Mouse (Mus musculus): ENCODE data around the gene Dap. TPM values are rescaled to one million over a fixed set of nuclear protein-coding genes. Genes with fewer than 3 reads are reported as not detected.

The Dap gene
- polyA plus RNA-seq, 1 experiment from 2014 or later = 51.6 TPM

DNA sequence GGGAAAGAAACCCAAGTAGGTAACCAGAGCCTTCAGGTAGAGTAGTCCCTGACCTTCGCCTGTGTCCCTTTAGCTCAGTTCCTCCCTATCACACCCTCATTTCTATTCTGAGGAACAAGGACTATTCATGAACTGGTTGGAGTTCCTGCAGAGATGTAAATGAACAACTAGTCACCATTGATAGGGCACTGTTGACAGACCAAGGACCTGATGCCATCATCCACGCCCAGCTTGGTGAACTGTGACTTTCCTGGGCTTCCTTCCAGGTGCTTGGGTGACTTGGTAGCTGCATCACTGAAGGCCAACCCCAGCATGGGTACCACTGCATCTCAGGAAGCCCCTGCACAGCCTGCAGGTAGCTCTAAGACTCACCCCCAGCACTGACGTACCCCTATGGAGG is 58.2 kb downstream of the Dap start:
- 72% methylated on average over 3 of the region's 3 CpGs for WGBS
- Histone ChIP-seq H3K27me3 (replicated peaks) (no peaks in the 10 kb centered on the region), H3K4me3 (no peak overlapping the region), H3K27ac (ENCODE audit: poor library complexity, severe bottlenecking) (no peak overlapping the region), H3K4me2 (no peak overlapping the region), H3K9me3 (replicated peaks) (no peaks in the 10 kb centered on the region), H3K9ac (no peak overlapping the region), H3K36me3 (no peaks in the 10 kb centered on the region), H3K4me1 (replicated peaks) (peaks cover 9% of the 10 kb centered on the region)
- no peak for ATAC-seq (ENCODE audit: insufficient number of reproducible peaks, low FRiP score)

GRCm38 (mm10) chr15:31284142-31284541 is 60.0 kb downstream of the Dap start:
- H3K27ac ChIP-seq (ENCODE audit: poor library complexity, severe bottlenecking) = no peak overlapping the region
- H3K36me3 ChIP-seq = no peaks in the 10 kb centered on the region
- no peaks in the 10 kb centered on the region for H3K9me3 ChIP-seq (replicated peaks)
- WGBS = 53% methylated on average over 5 of the region's 5 CpGs
- H3K27me3 ChIP-seq (replicated peaks) = no peaks in the 10 kb centered on the region
- peaks cover 9% of the 10 kb centered on the region for H3K4me1 ChIP-seq (replicated peaks)
- H3K4me3 ChIP-seq = no peak overlapping the region
- no peak overlapping the region for H3K9ac ChIP-seq
- ATAC-seq (ENCODE audit: insufficient number of reproducible peaks, low FRiP score) = no peak
- no peak overlapping the region for H3K4me2 ChIP-seq

DNA sequence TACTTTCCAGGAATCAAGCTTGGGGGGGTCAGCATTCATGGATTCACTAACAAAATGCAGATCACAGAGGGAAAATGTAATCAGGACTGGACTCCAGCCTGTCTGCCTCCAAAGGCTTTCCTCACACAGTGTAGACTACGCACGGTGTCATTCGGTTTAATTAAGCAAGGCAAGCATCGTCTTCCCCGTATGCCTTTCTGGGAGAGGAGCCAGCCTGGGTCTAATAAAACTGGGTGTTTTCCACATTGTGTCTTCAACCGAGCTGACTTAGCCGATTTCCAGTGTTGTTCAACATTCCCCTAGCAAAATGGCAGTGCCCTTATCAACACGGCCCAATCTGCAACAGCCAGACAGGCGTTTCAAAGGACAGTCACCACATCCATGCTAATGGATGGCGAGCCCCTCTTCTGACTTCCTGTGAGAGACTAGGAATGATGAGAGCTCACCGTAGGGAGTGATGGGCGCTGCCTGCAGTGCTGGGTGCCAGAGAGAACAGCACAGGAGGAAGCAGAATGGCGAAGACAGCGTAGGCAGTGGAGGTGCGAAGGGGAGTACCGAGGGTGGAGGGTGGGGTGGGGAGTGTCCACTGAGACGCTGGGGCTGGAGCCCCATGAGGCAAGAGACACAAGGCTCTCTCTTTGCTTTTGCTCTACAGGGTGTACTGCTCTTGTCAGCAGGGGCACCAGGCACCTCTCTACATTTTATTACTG is 61.0 kb downstream of the Dap start:
- Histone ChIP-seq H3K9ac (no peak overlapping the region), H3K4me1 (replicated peaks) (peaks cover 9% of the 10 kb centered on the region), H3K4me2 (no peak overlapping the region), H3K27ac (ENCODE audit: poor library complexity, severe bottlenecking) (no peak overlapping the region), H3K36me3 (no peaks in the 10 kb centered on the region), H3K27me3 (replicated peaks) (no peaks in the 10 kb centered on the region), H3K4me3 (no peak overlapping the region), H3K9me3 (replicated peaks) (no peaks in the 10 kb centered on the region)
- no peak for ATAC-seq (ENCODE audit: insufficient number of reproducible peaks, low FRiP score)
- WGBS = 67% methylated on average over 17 of the region's 17 CpGs

GRCm38 (mm10) chr15:31285695-31286094 is 61.6 kb downstream of the Dap start:
- H3K4me2 ChIP-seq = no peak overlapping the region
- no peak overlapping the region for H3K4me3 ChIP-seq
- no peaks in the 10 kb centered on the region for H3K36me3 ChIP-seq
- H3K27me3 ChIP-seq (replicated peaks) = no peaks in the 10 kb centered on the region
- H3K27ac ChIP-seq (ENCODE audit: poor library complexity, severe bottlenecking) = no peak overlapping the region
- no peak overlapping the region for H3K9ac ChIP-seq
- WGBS = 83% methylated on average over 3 of the region's 3 CpGs
- H3K4me1 ChIP-seq (replicated peaks) = peaks cover 8% of the 10 kb centered on the region
- ATAC-seq (ENCODE audit: insufficient number of reproducible peaks, low FRiP score) = no peak
- H3K9me3 ChIP-seq (replicated peaks) = no peaks in the 10 kb centered on the region

DNA sequence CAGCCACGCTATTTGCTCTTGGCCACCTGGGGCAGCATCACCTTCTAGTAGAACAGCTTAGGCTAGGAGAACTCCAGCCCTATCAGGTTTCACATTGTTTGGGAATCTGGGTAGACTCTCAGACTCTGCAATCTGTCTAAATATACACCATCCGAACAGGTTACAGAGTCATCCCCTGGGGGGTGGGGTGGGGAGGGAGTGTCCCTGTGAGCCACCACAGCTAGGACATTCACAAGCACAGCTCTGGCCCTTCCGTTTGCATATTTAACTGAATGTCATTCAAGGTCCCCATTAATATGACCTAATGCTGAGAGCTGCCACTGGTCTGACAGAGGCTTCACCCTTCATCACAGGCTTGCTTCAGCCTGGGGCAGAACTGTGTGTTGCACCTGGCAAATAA is 68.5 kb downstream of the Dap start:
- Histone ChIP-seq H3K4me1 (replicated peaks) (peaks cover 20% of the 10 kb centered on the region), H3K27me3 (replicated peaks) (peaks cover 32% of the 10 kb centered on the region), H3K27ac (ENCODE audit: poor library complexity, severe bottlenecking) (no peak overlapping the region), H3K36me3 (no peaks in the 10 kb centered on the region), H3K4me2 (no peak overlapping the region), H3K9me3 (replicated peaks) (no peaks in the 10 kb centered on the region), H3K4me3 (no peak overlapping the region), H3K9ac (no peak overlapping the region)
- ATAC-seq (ENCODE audit: insufficient number of reproducible peaks, low FRiP score) = peak; percentile 50
- 24% methylated on average over 3 of the region's 3 CpGs for WGBS

- H3K4me2 ChIP-seq = no peak overlapping the region
- no peaks in the 10 kb centered on the region for H3K36me3 ChIP-seq
- H3K27me3 ChIP-seq (replicated peaks) = peaks cover 42% of the 10 kb centered on the region
- no peak overlapping the region for H3K9ac ChIP-seq
- no peak overlapping the region for H3K27ac ChIP-seq (ENCODE audit: poor library complexity, severe bottlenecking)
- ATAC-seq (ENCODE audit: insufficient number of reproducible peaks, low FRiP score) = no peak
- peaks cover 26% of the 10 kb centered on the region for H3K4me1 ChIP-seq (replicated peaks)
- no peak overlapping the region for H3K4me3 ChIP-seq
- H3K9me3 ChIP-seq (replicated peaks) = no peaks in the 10 kb centered on the region
- WGBS = 27% methylated on average over 2 of the region's 2 CpGs
These were observed 70.2 kb downstream of the Dap start for GRCm38 (mm10) chr15:31294311-31294710.

GRCm38 (mm10) chr15:31296882-31297776 is 73.0 kb downstream of the Dap start:
- WGBS = 13% methylated on average over 40 of the region's 40 CpGs
- no peak overlapping the region for H3K27ac ChIP-seq (ENCODE audit: poor library complexity, severe bottlenecking)
- peak overlapping the region; percentile 70 for H3K4me2 ChIP-seq
- H3K27me3 ChIP-seq (replicated peaks) = peaks cover 42% of the 10 kb centered on the region
- peaks cover 30% of the 10 kb centered on the region for H3K4me1 ChIP-seq (replicated peaks)
- peak overlapping the region; percentile 53 for H3K9ac ChIP-seq
- H3K4me3 ChIP-seq = peak overlapping the region; percentile 37
- H3K9me3 ChIP-seq (replicated peaks) = no peaks in the 10 kb centered on the region
- ATAC-seq (ENCODE audit: insufficient number of reproducible peaks, low FRiP score) = no peak; the same call in 1 of the 2 replicates
- no peaks in the 10 kb centered on the region for H3K36me3 ChIP-seq

- 24% methylated on average over 13 of the region's 13 CpGs for WGBS
- H3K9ac ChIP-seq = 0 out of 2 replicates have a peak overlapping the region, but pooled peaks have one; percentile 53
- no peak overlapping the region for H3K27ac ChIP-seq (ENCODE audit: poor library complexity, severe bottlenecking)
- peak overlapping the region; percentile 70 for H3K4me2 ChIP-seq
- peaks cover 42% of the 10 kb centered on the region for H3K27me3 ChIP-seq (replicated peaks)
- no peaks in the 10 kb centered on the region for H3K9me3 ChIP-seq (replicated peaks)
- no peaks in the 10 kb centered on the region for H3K36me3 ChIP-seq
- H3K4me3 ChIP-seq = peak overlapping the region; percentile 37
- peaks cover 31% of the 10 kb centered on the region for H3K4me1 ChIP-seq (replicated peaks)
- no peak for ATAC-seq (ENCODE audit: insufficient number of reproducible peaks, low FRiP score)
These were observed 73.6 kb downstream of the Dap start for GRCm38 (mm10) chr15:31297777-31298137.

DNA sequence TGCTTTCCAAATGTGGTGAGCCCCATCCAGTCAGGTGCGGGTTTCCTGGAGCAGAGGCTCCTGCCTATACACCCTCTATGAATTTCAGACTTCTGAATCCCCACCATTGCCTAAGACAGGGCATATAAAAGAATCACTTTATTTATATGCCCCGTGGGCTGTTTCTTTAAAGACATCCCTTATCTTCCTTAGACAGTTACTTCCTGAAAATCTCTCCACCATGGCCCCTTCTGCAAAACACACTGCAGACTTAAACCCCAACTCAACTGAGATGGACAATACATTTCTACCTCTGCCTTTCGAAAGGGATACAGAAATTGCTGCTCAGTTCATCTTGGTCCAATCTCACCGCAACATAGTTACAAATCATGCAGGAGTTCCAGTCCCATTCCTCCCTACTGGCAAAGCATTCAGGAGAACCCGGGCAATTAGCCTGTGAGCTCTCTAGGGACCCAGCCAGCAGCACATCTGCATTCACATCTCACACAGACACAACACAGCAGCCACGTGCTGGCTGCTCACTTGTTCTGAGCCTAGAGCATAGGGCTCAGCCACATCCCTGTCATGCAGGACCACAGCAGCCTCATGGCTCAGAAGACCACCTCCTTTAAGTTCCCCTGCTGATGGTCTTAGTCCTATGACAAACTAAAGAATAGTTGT is 75.3 kb downstream of the Dap start:
- no peak for ATAC-seq (ENCODE audit: insufficient number of reproducible peaks, low FRiP score)
- Histone ChIP-seq H3K4me2 (no peak overlapping the region), H3K27me3 (replicated peaks) (peaks cover 40% of the 10 kb centered on the region), H3K27ac (ENCODE audit: poor library complexity, severe bottlenecking) (no peak overlapping the region), H3K9ac (no peak overlapping the region), H3K4me3 (no peak overlapping the region), H3K36me3 (no peaks in the 10 kb centered on the region), H3K4me1 (replicated peaks) (peaks cover 28% of the 10 kb centered on the region), H3K9me3 (replicated peaks) (no peaks in the 10 kb centered on the region)
- 57% methylated on average over 6 of the region's 6 CpGs for WGBS

- peak; percentile 60; the same call in 1 of the 2 replicates for ATAC-seq (ENCODE audit: insufficient number of reproducible peaks, low FRiP score)
- 18% methylated on average over 12 of the region's 12 CpGs for WGBS
- Histone ChIP-seq H3K9me3 (replicated peaks) (no peaks in the 10 kb centered on the region), H3K4me3 (no peak overlapping the region), H3K27me3 (replicated peaks) (peaks cover 11% of the 10 kb centered on the region), H3K27ac (ENCODE audit: poor library complexity, severe bottlenecking) (peak overlapping the region; percentile 64), H3K9ac (no peak overlapping the region), H3K36me3 (no peaks in the 10 kb centered on the region), H3K4me2 (peak overlapping the region; percentile 29), H3K4me1 (replicated peaks) (peaks cover 29% of the 10 kb centered on the region)
These were observed 78.3 kb downstream of the Dap start for GRCm38 (mm10) chr15:31302293-31302990.

All from heart, embryonic 12.5 days (tissue).